Mouse (Mus musculus) layer of hippocampus, adult 18-20 months (tissue): ENCODE measurements around the gene Calhm6. TPM values are rescaled to one million over a fixed set of nuclear protein-coding genes. Genes with fewer than 3 reads are reported as not detected.

ENCODE experiments used
- DNase-seq, 2 experiments: peaks; one replicate each; pipeline ENCODE4 v3.0.0; 2022; ENCODE audit warnings: low spot score in 2 of 2
- total RNA-seq, 2 experiments: library from RNA; stranded (reverse); gene quantifications; 2 replicates each; pipeline ENCODE4 v1.2.3; 2021

Gene Calhm6
- total RNA-seq, 2 experiments from 2014 or later = not detected

DNA sequence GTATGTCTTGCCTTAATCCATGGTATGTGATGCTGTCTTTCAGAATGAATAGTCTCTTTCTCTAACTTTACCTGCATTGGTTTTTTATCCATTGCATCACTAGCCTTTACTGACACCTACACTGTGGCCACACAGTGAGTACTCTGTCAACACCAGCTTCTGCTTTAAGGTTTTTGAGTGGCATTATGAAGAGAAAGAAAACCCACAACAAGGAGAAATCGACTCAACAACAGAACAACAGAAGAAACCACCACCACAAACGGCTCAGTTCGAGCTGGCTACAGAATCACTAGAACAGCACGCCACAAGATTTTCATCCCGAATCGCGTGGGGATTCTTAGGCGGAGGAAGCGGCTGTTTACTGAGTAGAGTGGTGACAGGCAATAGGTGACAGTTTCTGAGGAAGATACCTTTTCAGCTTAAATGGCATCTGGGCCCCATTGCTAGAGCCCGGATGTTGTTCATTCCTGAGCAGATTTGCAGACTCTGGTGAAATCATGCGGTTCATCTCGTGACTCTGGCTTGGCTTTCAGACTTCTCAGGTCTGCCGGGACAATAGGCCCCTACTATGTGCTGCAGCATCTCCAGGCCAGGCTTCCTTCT lies 16.8 kb downstream of the Calhm6 start:
- DNase-seq = no peak

DNA sequence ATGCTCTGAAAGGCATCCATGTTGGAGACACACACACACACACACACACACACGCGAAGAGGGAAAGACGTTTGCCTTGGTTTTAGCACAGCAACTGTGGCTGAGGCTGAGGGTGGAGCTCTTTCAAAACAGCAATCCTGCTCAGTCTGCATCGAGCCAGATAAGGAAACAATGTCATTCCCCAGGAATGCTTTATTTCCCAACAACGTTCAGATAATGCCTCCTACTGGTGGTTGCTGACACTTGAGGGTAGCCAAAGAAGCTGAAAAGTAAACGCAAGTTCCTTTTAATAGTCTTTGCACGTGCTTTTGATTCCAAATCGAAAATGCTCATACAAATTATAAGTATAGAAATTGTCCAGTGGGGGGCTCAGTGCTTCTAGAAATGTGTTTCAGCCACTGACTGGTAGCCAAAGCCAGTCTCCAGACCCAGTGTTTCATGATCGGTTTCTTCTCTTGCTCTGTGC lies 31.3 kb downstream of the Calhm6 start, which contains the start of gene Calhm5:
Gene Calhm5 (minus strand): TSS at position 102 of the 466 bp plus-strand sequence.
- DNase-seq = peak; percentile 35 to 68

DNA sequence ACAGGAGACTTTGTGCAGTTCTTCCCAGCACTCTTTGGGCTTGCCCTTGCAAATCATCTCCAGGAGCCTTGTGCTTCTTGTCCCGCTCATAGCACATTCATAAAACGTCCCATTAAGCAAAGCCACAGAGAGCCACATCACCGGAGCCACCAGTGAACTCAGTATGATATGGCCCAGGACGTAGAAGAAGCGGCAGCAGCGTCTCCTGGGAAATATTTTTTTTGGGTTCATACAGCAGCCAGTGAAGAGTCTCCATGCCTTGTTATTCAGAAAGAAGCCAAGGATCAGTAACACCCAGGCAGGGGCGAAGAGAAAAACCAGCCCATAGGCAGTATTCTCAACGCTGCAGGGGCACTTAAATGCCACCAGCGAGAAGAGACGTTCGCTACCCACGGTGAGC lies 31.8 kb downstream of the Calhm6 start:
- DNase-seq = no peak

DNA sequence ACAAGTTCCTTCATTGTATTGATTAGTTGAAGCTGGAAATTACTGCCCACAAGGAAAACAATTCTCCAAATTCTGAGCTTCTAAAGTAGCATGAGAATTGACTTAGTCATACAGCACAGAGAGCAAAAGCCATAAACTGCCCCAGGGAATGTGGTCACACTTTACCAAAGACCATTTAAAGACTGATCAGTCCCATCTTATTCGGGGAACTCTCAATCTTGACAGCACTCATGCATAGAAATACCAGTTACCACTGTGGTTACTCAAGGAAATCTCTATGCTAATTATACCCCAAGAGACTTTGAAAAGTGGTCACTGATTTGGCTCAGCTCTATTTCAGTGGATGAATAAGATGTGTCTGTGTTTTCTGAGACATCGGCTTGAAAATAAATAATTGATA lies 32.6 kb downstream of the Calhm6 start:
- no peak for DNase-seq

DNA sequence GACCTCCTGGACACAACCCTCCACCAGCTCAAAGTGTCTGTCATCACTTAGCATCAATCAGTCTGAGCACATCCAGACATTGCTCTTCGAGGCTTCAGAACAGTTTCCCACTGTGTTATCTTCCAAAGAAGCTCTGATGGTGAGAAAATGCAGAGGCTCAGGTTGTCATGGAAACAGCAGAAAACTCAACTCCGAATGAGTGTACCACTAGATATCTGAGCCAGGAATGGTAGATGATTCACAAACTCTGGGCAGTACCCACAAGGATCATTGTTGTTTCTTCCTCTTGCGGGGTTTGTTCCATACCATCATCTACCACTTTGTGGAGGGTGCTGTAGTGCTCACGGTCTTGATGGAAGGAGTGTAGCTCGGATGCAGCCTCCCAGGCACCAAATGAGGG lies 35.9 kb downstream of the Calhm6 start:
- peak; percentile 54 to 76 for DNase-seq

DNA sequence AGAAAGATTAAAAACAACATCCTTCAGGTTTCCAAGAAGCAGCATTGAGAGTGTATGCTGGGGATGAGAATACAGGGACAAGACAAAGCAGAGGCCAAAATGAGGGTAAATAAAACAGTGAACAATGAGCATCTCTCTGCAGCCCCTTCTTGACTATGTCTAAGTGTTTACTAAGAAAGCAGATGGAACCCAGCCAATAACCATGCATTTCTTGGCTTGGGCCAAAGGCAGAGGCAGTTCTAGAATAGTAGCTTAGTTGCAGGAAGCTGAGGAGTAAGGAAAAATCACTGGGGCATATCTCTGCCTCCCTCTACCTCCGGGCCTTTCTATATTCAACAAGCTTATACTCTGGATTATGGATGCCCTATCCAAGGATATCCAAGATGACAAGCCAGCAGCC lies 37.3 kb downstream of the Calhm6 start:
- no peak for DNase-seq

DNA sequence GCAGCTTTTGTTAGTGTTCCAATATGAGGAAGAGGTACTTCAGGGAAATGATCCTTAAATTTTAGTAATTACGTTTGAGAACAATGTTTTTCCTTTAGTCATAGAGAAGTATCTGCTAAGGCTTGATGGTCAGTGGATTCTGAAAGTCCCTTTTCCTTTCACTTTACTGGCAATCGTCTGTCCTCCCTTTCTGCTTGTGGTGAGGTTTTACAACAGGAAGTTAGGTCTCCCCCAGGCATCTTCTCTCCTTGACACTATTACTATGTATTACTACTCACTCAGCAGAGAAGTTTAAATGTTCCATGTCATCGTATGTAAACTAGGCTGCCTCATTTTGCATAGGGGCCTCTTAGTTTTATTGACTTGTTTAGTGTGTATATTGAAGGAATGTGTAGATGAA lies 38.3 kb downstream of the Calhm6 start:
- DNase-seq = no peak

DNA sequence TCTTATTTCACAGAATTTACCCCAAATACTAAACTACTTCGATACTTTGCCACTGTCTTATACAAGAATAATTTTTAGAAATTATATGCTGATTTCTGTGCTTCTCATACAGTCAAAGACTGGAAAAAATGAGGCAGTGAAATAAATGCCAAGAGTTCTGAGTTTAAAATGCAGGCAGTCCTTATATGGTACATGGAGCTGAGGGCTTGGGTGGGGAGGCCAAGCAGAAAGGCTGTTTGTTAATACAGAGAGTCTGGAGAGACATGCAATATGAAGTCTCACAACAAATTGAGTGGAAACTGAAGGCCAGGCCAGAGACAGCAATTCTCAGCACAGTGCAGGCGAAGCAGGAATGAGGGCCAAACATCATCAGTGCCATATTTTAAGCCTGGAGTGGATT lies 39.3 kb downstream of the Calhm6 start:
- no peak for DNase-seq

DNA sequence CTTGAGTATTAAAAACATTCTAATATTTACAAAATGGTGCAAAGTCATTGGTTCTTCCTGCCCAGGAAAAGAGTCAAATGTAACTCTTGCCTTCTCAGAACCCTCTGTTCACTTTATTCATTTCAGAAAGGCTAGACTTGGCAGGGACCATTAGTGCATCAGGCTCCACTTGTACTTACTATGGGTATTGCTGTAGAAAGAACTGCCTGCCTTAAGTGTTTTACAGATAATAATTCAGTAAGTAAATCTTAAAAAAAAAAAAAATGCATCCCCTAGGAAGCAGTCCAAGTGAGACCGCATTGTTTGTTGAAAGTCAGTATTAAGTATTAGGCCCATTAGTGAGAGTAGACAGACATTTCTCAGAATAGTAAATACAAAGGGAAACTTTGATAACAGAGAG lies 41.3 kb downstream of the Calhm6 start:
- no peak for DNase-seq

Other genes starting within 250 kb of the Calhm6 start
- 1 to 10 TPM; 5.1 to 5.5 TPM for gene Rsph4a, start 222.9 kb downstream of the Calhm6 start, total RNA-seq
- 10 to 100 TPM; 13.7 to 15.3 TPM for gene Zup1, start 176.7 kb downstream of the Calhm6 start, total RNA-seq
- 100 to 1,000 TPM; 101 to 103 TPM for gene Rwdd1, start 108.4 kb downstream of the Calhm6 start, total RNA-seq
- under 1 TPM in 1 of 2 experiments, not detected in 1; 0.64 TPM for gene Trappc3l, start 90.4 kb downstream of the Calhm6 start, total RNA-seq
- gene Calhm4, start 83.7 kb downstream of the Calhm6 start, total RNA-seq = not detected
- 1 to 10 TPM; 4.0 to 4.1 TPM for gene Calhm5, start 31.5 kb downstream of the Calhm6 start, total RNA-seq
- 1 to 10 TPM; 4.9 to 5.6 TPM for gene Dse, start 79.7 kb upstream of the Calhm6 start, total RNA-seq
- gene Tspyl1, start 154.2 kb upstream of the Calhm6 start, total RNA-seq = 100 to 1,000 TPM; 177 to 179 TPM
- gene Tspyl4, start 169.5 kb upstream of the Calhm6 start, total RNA-seq = 100 to 1,000 TPM; 378 TPM